Mouse (Mus musculus) embryonic facial prominence, embryonic 13.5 days (tissue): ENCODE measurements around the gene Ulk4. TPM values are rescaled to one million over a fixed set of nuclear protein-coding genes. Genes with fewer than 3 reads are reported as not detected.

Experiments
- ATAC-seq: fragments of 200-750 bp; cut with Nextera tagmentation; 2 replicates; pipeline ENCODE4 v1.8.0; 2017; ENCODE audit warnings: low read depth; ENCODE audit not compliant: insufficient number of reproducible peaks, insufficient read depth, low FRiP score, low TSS enrichment
- H3K27ac ChIP-seq: fragments of 300-500 bp; sonication (generic); 2 replicates; pipeline ENCODE4 v1.5.1; 2015; ENCODE audit warnings: moderate library complexity, mild to moderate bottlenecking, inconsistent platforms
- H3K27me3 ChIP-seq: fragments of 300-500 bp; sonication (generic); 2 replicates; pipeline ENCODE4 v1.6.1; 2015; ENCODE audit warnings: mild to moderate bottlenecking, inconsistent platforms
- H3K36me3 ChIP-seq: fragments of 300-500 bp; sonication (generic); 2 replicates; pipeline ENCODE4 v1.6.1; 2015; ENCODE audit warnings: mild to moderate bottlenecking, inconsistent platforms
- H3K4me1 ChIP-seq: fragments of 300-500 bp; sonication (generic); 2 replicates; pipeline ENCODE4 v1.6.1; 2015; ENCODE audit warnings: inconsistent platforms
- H3K4me2 ChIP-seq: fragments of 300-500 bp; sonication (generic); 2 replicates; pipeline ENCODE4 v1.6.1; 2015; ENCODE audit warnings: moderate library complexity, mild to moderate bottlenecking, inconsistent platforms
- H3K4me3 ChIP-seq: fragments of 300-500 bp; sonication (generic); 2 replicates; pipeline ENCODE4 v1.5.1; 2015; ENCODE audit warnings: mild to moderate bottlenecking, inconsistent platforms
- H3K9ac ChIP-seq: fragments of 300-500 bp; sonication (generic); 2 replicates; pipeline ENCODE4 v1.6.1; 2015; ENCODE audit warnings: mild to moderate bottlenecking, inconsistent platforms
- H3K9me3 ChIP-seq: fragments of 300-500 bp; sonication (generic); 2 replicates; pipeline ENCODE4 v1.6.1; 2016; ENCODE audit warnings: inconsistent platforms
- WGBS: fragments of 180-500 bp; shearing (Covaris S2); methylation state at CpG from one replicate; pipeline ENCODE4 v1.1.7; 2015; ENCODE audit warnings: mixed read lengths; 5-methylcytosine and 5-hydroxymethylcytosine counted together
- polyA plus RNA-seq: library from polyadenylated mRNA; unstranded; fragments of >200 nt; fragmentation: Nextera tagmentation; extraction: Ambion mirVana; gene quantifications from 2 replicates; pipeline ENCODE4 v1.2.1, GENCODE M21; 2015

The Ulk4 gene
- polyA plus RNA-seq, 1 experiment from 2014 or later: 213 TPM

DNA sequence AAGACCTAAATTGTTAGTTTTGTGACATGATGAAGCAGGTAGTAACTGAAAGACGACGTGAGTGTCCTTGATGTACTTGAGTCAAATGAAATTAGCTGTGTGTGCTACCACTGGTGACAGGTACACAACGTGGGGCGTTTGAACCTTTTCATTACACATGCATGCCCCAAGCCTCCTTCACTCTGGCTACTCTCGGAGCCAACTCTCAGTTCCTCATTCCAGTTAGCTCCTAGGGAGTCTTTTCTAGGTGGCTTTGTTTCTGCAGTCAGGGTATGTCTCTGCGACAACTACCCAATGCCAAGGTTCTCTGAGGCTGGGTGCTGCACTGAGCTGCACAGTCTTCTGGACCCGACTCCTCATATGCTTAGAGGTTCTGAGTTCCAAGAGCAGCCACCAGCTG, 100.6 kb downstream of the Ulk4 start:
- no peak for ATAC-seq
- peaks cover 10% of the 10 kb centered on the region; the same call in 1 of the 2 replicates for H3K36me3 ChIP-seq
- H3K27me3 ChIP-seq: no peaks in the 10 kb centered on the region
- H3K9me3 ChIP-seq: no peaks in the 10 kb centered on the region
- H3K4me1 ChIP-seq: no peaks in the 10 kb centered on the region
- H3K4me3 ChIP-seq: no peak overlapping the region
- H3K9ac ChIP-seq: no peak overlapping the region
- H3K27ac ChIP-seq: no peak overlapping the region
- no peak overlapping the region for H3K4me2 ChIP-seq
- WGBS: 90% methylated on average over 7 of the region's 7 CpGs

- ATAC-seq: no peak
- no peak overlapping the region for H3K4me2 ChIP-seq
- no peaks in the 10 kb centered on the region for H3K4me1 ChIP-seq
- 79% methylated on average over 11 of the region's 11 CpGs for WGBS
- no peaks in the 10 kb centered on the region for H3K27me3 ChIP-seq
- H3K27ac ChIP-seq: no peak overlapping the region
- no peak overlapping the region for H3K9ac ChIP-seq
- no peak overlapping the region for H3K4me3 ChIP-seq
- no peaks in the 10 kb centered on the region for H3K9me3 ChIP-seq
- H3K36me3 ChIP-seq: peaks cover 10% of the 10 kb centered on the region; the same call in 1 of the 2 replicates
Observed at GRCm38 (mm10) chr9:121175201-121175600, 101.8 kb downstream of the Ulk4 start.

- no peak overlapping the region for H3K4me2 ChIP-seq
- no peaks in the 10 kb centered on the region for H3K9me3 ChIP-seq
- 0 out of 2 replicates have a peak, but pooled peaks cover 4% of the 10 kb centered on the region for H3K36me3 ChIP-seq
- no peak overlapping the region for H3K4me3 ChIP-seq
- no peak for ATAC-seq
- no peaks in the 10 kb centered on the region for H3K4me1 ChIP-seq
- H3K9ac ChIP-seq: no peak overlapping the region
- 88% methylated on average over 6 of the region's 6 CpGs for WGBS
- no peak overlapping the region for H3K27ac ChIP-seq
- H3K27me3 ChIP-seq: no peaks in the 10 kb centered on the region
Observed at GRCm38 (mm10) chr9:121172123-121172522, 104.9 kb downstream of the Ulk4 start.

GRCm38 (mm10) chr9:121171609-121172008, 105.4 kb downstream of the Ulk4 start:
- no peak overlapping the region for H3K9ac ChIP-seq
- no peak for ATAC-seq
- 0 out of 2 replicates have a peak, but pooled peaks cover 4% of the 10 kb centered on the region for H3K36me3 ChIP-seq
- H3K9me3 ChIP-seq: no peaks in the 10 kb centered on the region
- no peak overlapping the region for H3K4me3 ChIP-seq
- H3K27me3 ChIP-seq: no peaks in the 10 kb centered on the region
- no peak overlapping the region for H3K27ac ChIP-seq
- no peaks in the 10 kb centered on the region for H3K4me1 ChIP-seq
- no peak overlapping the region for H3K4me2 ChIP-seq
- 59% methylated on average over 6 of the region's 6 CpGs for WGBS

- H3K36me3 ChIP-seq: peaks cover 6% of the 10 kb centered on the region; the same call in 1 of the 2 replicates
- WGBS: 86% methylated on average over 7 of the region's 7 CpGs
- H3K9ac ChIP-seq: no peak overlapping the region
- H3K27me3 ChIP-seq: no peaks in the 10 kb centered on the region
- no peak overlapping the region for H3K4me2 ChIP-seq
- no peaks in the 10 kb centered on the region for H3K9me3 ChIP-seq
- no peak for ATAC-seq
- no peak overlapping the region for H3K27ac ChIP-seq
- H3K4me3 ChIP-seq: no peak overlapping the region
- peaks cover 8% of the 10 kb centered on the region; the same call in 1 of the 2 replicates for H3K4me1 ChIP-seq
Observed at GRCm38 (mm10) chr9:121164607-121165006, 112.4 kb downstream of the Ulk4 start.

- Histone ChIP-seq H3K36me3 (peaks cover 2% of the 10 kb centered on the region; the same call in 1 of the 2 replicates), H3K9ac (no peak overlapping the region), H3K27ac (no peak overlapping the region), H3K4me3 (no peak overlapping the region), H3K4me2 (no peak overlapping the region), H3K4me1 (peaks cover 8% of the 10 kb centered on the region; the same call in 1 of the 2 replicates), H3K9me3 (no peaks in the 10 kb centered on the region), H3K27me3 (no peaks in the 10 kb centered on the region)
- WGBS: 45% methylated on average over 5 of the region's 5 CpGs
- ATAC-seq: no peak
Observed at GRCm38 (mm10) chr9:121162789-121163188, 114.2 kb downstream of the Ulk4 start.

DNA sequence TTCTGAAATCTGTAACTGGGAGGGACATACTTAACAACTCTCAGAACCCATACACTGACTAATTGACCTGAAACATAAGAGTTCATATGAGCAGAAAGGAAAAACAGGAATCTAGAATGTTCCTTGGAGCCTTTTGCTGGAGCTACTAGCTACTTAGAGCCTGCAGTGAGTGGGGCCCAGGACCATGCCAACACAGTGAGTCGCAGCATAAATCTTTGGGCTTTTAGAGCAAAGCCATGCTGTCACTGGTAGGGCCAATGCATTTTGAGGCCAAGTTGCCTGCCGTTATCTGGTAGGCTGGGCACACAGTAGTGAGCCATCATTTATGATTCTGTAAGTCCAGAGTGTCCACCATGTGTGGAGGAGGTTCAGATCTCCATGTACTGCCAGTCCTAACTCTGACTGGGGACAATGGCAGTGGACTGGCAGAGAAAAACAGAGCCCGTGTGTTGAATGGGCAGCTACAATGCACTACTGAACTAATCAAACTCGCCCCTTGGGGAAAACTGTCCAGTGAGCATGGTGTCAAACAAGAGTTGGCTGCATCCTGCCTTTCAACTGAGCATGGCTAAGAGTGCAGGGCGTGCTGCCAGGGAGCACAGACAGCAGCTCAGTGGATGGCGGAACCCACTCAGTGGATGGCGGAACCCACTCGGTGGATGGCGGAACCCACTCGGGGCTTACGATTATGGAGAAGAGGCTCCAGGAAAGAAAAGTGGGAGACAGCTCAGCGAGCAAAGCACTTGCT, 115.0 kb downstream of the Ulk4 start:
- peaks cover 2% of the 10 kb centered on the region; the same call in 1 of the 2 replicates for H3K36me3 ChIP-seq
- H3K9ac ChIP-seq: no peak overlapping the region
- no peaks in the 10 kb centered on the region for H3K27me3 ChIP-seq
- H3K9me3 ChIP-seq: no peaks in the 10 kb centered on the region
- no peak overlapping the region for H3K27ac ChIP-seq
- H3K4me2 ChIP-seq: no peak overlapping the region
- no peak overlapping the region for H3K4me3 ChIP-seq
- H3K4me1 ChIP-seq: peaks cover 8% of the 10 kb centered on the region; the same call in 1 of the 2 replicates
- WGBS: 92% methylated on average over 12 of the region's 12 CpGs
- no peak for ATAC-seq

- ATAC-seq: no peak
- no peak overlapping the region for H3K4me2 ChIP-seq
- no peak overlapping the region for H3K4me3 ChIP-seq
- no peak overlapping the region for H3K27ac ChIP-seq
- 56% methylated on average over 9 of the region's 9 CpGs for WGBS
- no peak overlapping the region for H3K9ac ChIP-seq
- no peaks in the 10 kb centered on the region for H3K9me3 ChIP-seq
- peaks cover 5% of the 10 kb centered on the region; the same call in 1 of the 2 replicates for H3K4me1 ChIP-seq
- H3K27me3 ChIP-seq: no peaks in the 10 kb centered on the region
- H3K36me3 ChIP-seq: no peaks in the 10 kb centered on the region
Observed at GRCm38 (mm10) chr9:121156253-121156831, 120.7 kb downstream of the Ulk4 start.

- Histone ChIP-seq H3K4me1 (peaks cover 15% of the 10 kb centered on the region), H3K27me3 (no peaks in the 10 kb centered on the region), H3K36me3 (no peaks in the 10 kb centered on the region), H3K27ac (no peak overlapping the region), H3K9ac (no peak overlapping the region), H3K4me3 (no peak overlapping the region), H3K9me3 (no peaks in the 10 kb centered on the region), H3K4me2 (no peak overlapping the region)
- ATAC-seq: no peak
- WGBS: 84% methylated on average over 5 of the region's 5 CpGs
Observed at GRCm38 (mm10) chr9:121153276-121153675, 123.7 kb downstream of the Ulk4 start.

DNA sequence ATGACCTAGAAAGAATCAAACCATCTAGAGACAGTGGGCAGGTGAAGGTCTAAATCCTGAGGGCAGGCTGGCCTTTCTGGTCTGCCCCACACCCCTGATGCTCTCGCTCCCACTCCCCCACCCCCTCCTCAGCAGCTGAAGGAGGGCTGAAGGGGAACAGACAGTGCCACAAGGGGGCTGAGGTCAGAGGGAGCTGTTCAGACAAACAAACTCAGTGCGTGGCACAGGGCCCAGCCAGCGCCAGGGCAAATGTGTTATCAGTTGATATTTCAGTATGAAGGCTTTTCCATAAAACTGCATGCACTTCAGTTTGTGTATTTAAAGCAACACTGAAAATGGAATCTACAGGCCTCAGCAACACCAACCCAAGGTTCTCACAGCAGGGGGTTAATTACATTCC, 128.4 kb downstream of the Ulk4 start:
- H3K9ac ChIP-seq: 0 out of 2 replicates have a peak overlapping the region, but pooled peaks have one; percentile 21
- H3K4me2 ChIP-seq: no peak overlapping the region
- peaks cover 6% of the 10 kb centered on the region for H3K36me3 ChIP-seq
- no peak for ATAC-seq
- 37% methylated on average over 3 of the region's 3 CpGs for WGBS
- peaks cover 15% of the 10 kb centered on the region for H3K4me1 ChIP-seq
- H3K4me3 ChIP-seq: no peak overlapping the region
- H3K27ac ChIP-seq: no peak overlapping the region
- no peaks in the 10 kb centered on the region for H3K27me3 ChIP-seq
- H3K9me3 ChIP-seq: no peaks in the 10 kb centered on the region

- 84% methylated on average over 6 of the region's 6 CpGs for WGBS
- Histone ChIP-seq H3K4me1 (no peaks in the 10 kb centered on the region), H3K27me3 (no peaks in the 10 kb centered on the region), H3K36me3 (peaks cover 6% of the 10 kb centered on the region), H3K4me2 (no peak overlapping the region), H3K9ac (no peak overlapping the region), H3K9me3 (no peaks in the 10 kb centered on the region), H3K27ac (no peak overlapping the region), H3K4me3 (no peak overlapping the region)
- ATAC-seq: no peak
Observed at GRCm38 (mm10) chr9:121143208-121143607, 133.8 kb downstream of the Ulk4 start.

DNA sequence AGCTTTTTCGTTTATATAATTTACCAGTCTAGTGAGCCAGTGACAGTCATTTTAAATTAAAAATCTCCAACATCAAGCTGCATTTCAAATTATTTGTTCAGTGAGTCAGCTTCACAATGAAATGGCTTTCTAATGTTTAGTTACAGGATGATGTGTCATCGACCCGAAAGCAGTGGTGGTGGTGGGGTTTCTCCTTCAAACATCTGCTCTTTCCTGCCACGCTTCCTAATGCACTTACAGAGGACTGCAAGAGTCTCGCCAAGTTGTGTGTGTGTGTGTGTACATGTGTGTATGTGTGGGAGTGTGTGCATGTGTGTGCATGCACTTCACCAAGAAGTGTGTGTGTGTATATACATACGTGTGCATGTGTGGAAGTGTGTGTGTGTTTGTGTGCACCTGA, 144.4 kb downstream of the Ulk4 start:
- no peaks in the 10 kb centered on the region for H3K9me3 ChIP-seq
- no peak overlapping the region for H3K9ac ChIP-seq
- no peak overlapping the region for H3K27ac ChIP-seq
- no peaks in the 10 kb centered on the region for H3K27me3 ChIP-seq
- H3K4me3 ChIP-seq: no peak overlapping the region
- WGBS: 66% methylated on average over 6 of the region's 6 CpGs
- H3K4me1 ChIP-seq: no peaks in the 10 kb centered on the region
- no peaks in the 10 kb centered on the region for H3K36me3 ChIP-seq
- H3K4me2 ChIP-seq: no peak overlapping the region
- no peak for ATAC-seq
